In genomic region chr9:114978281-114979111, GRCm38 (mm10) we compare ENCODE assay signal across 8 mouse cellular contexts. TPM values are rescaled to one million over a fixed set of nuclear protein-coding genes. Genes with fewer than 3 reads are reported as not detected.
DNase-seq lines count a peak whose midpoint lies in the region; ATAC-seq and TF ChIP-seq lines count a peak whose summit lies in the region.

Gene Osbpl10 (plus strand): TSS chr9:114978569.

- 1% methylated on average over 31 of the region's 86 CpGs for WGBS in forebrain, embryonic 13.5 days
- 1% methylated on average over 48 of the region's 86 CpGs for WGBS in heart, embryonic 16.5 days
- WGBS in liver, embryonic 13.5 days (ENCODE audit: insufficient replicate concordance) = 1% methylated on average over 51 of the region's 86 CpGs
- 0% methylated on average over 59 of the region's 86 CpGs for WGBS in neural tube, embryonic 12.5 days
- WGBS in thymus, adult 2 months = 1% methylated on average over 75 of the region's 86 CpGs

- ATAC-seq in forebrain, embryonic 13.5 days = peak; percentile 87
- ATAC-seq in heart, embryonic 16.5 days (replicated peaks; ENCODE audit: extremely low read depth, insufficient read depth, low FRiP score) = peak; percentile 78
- peak; percentile 36; the same call in 1 of the 2 replicates for ATAC-seq in liver, embryonic 13.5 days (ENCODE audit: low read depth)
- peak; percentile 88 for ATAC-seq in neural tube, embryonic 12.5 days (ENCODE audit: low FRiP score, low read depth)

- no peaks in the 10 kb centered on the region for H3K4me1 ChIP-seq in brown adipose tissue, adult 24 weeks (ENCODE audit: control insufficient read depth, insufficient read depth, insufficient read length, low read length)
- peaks cover 17% of the 10 kb centered on the region for H3K4me1 ChIP-seq in forebrain, embryonic 13.5 days
- H3K4me1 ChIP-seq in heart, embryonic 16.5 days (ENCODE audit: control insufficient read depth, insufficient read depth, low read length) = peaks cover 9% of the 10 kb centered on the region
- H3K4me1 ChIP-seq in liver, embryonic 13.5 days (replicated peaks) = peaks cover 5% of the 10 kb centered on the region
- peaks cover 15% of the 10 kb centered on the region for H3K4me1 ChIP-seq in neural tube, embryonic 12.5 days
- H3K4me1 ChIP-seq in thymus, adult 2 months (replicated peaks; ENCODE audit: control insufficient read depth, insufficient read depth, low read length) = no peaks in the 10 kb centered on the region; the same call in 1 of the 2 replicates

- H3K9ac ChIP-seq in forebrain, embryonic 13.5 days = peak within 1 kb of the TSS; percentile 85
- peak within 1 kb of the TSS; percentile 82 for H3K9ac ChIP-seq in heart, embryonic 16.5 days (ENCODE audit: low read length)
- peak within 1 kb of the TSS; percentile 39; the same call in 1 of the 2 replicates for H3K9ac ChIP-seq in liver, embryonic 13.5 days
- H3K9ac ChIP-seq in neural tube, embryonic 12.5 days = peak within 1 kb of the TSS; percentile 80

- no peak within 1 kb of the TSS for H3K27ac ChIP-seq in brown adipose tissue, adult 24 weeks (replicated peaks; ENCODE audit: low read depth, low read length)
- H3K27ac ChIP-seq in forebrain, embryonic 13.5 days = peak within 1 kb of the TSS; percentile 79
- peak within 1 kb of the TSS; percentile 76 for H3K27ac ChIP-seq in heart, embryonic 16.5 days (ENCODE audit: low read length)
- no peak within 1 kb of the TSS for H3K27ac ChIP-seq in liver, embryonic 13.5 days
- peak within 1 kb of the TSS; percentile 70 for H3K27ac ChIP-seq in neural tube, embryonic 12.5 days
- H3K27ac ChIP-seq in thymus, adult 2 months (ENCODE audit: control insufficient read depth, insufficient read depth, low read length) = no peak within 1 kb of the TSS

- peak; percentile 39 to 44 for DNase-seq in B cell, adult 2 months
- DNase-seq in kidney, postnatal 25 days = peak; percentile 94
- no peak for DNase-seq in liver, embryonic 13.5 days
- peak; percentile 11 for DNase-seq in thymus, adult 2 months

- H3K27me3 ChIP-seq in forebrain, embryonic 13.5 days = peaks cover 26% of the 10 kb centered on the region
- H3K27me3 ChIP-seq in heart, embryonic 16.5 days (ENCODE audit: control insufficient read depth, insufficient read depth, low read length) = peaks cover 9% of the 10 kb centered on the region
- H3K27me3 ChIP-seq in liver, embryonic 13.5 days = peaks cover 56% of the 10 kb centered on the region
- peaks cover 15% of the 10 kb centered on the region for H3K27me3 ChIP-seq in neural tube, embryonic 12.5 days (replicated peaks)
- H3K27me3 ChIP-seq in thymus, adult 2 months (ENCODE audit: control insufficient read depth, insufficient read depth, low read length) = peaks cover 15% of the 10 kb centered on the region; the same call in 1 of the 2 replicates

- H3K4me2 ChIP-seq in forebrain, embryonic 13.5 days = peak within 1 kb of the TSS; percentile 72
- peak within 1 kb of the TSS; percentile 75 for H3K4me2 ChIP-seq in heart, embryonic 16.5 days (ENCODE audit: low read depth, low read length)
- peak within 1 kb of the TSS; percentile 68 for H3K4me2 ChIP-seq in liver, embryonic 13.5 days
- H3K4me2 ChIP-seq in neural tube, embryonic 12.5 days (replicated peaks) = peak within 1 kb of the TSS; percentile 86

- no peaks in the 10 kb centered on the region for H3K9me3 ChIP-seq in forebrain, embryonic 13.5 days (replicated peaks)
- no peaks in the 10 kb centered on the region for H3K9me3 ChIP-seq in heart, embryonic 16.5 days (replicated peaks; ENCODE audit: control insufficient read depth, low read length)
- H3K9me3 ChIP-seq in liver, embryonic 13.5 days (replicated peaks) = no peaks in the 10 kb centered on the region
- H3K9me3 ChIP-seq in neural tube, embryonic 12.5 days = no peaks in the 10 kb centered on the region

- H3K36me3 ChIP-seq in forebrain, embryonic 13.5 days (ENCODE audit: poor library complexity, severe bottlenecking) = no peaks in the 10 kb centered on the region
- no peaks in the 10 kb centered on the region for H3K36me3 ChIP-seq in heart, embryonic 16.5 days (ENCODE audit: control insufficient read depth, insufficient read depth)
- H3K36me3 ChIP-seq in liver, embryonic 13.5 days = no peaks in the 10 kb centered on the region
- H3K36me3 ChIP-seq in neural tube, embryonic 12.5 days = no peaks in the 10 kb centered on the region
- H3K36me3 ChIP-seq in thymus, adult 2 months (ENCODE audit: control insufficient read depth, insufficient read depth, low read length) = no peaks in the 10 kb centered on the region

- TF ChIP-seq POLR2A in thymus, adult 2 months (IDR thresholded peaks at IDR 0.05; ENCODE audit: control insufficient read depth, extremely low read depth, insufficient read depth, low read length, poor library complexity) = no peak

- H3K4me3 ChIP-seq in brown adipose tissue, adult 24 weeks (ENCODE audit: insufficient read depth, low read depth, low read length) = peak within 1 kb of the TSS; percentile 58
- H3K4me3 ChIP-seq in forebrain, embryonic 13.5 days = peak within 1 kb of the TSS; percentile 71
- H3K4me3 ChIP-seq in heart, embryonic 16.5 days (ENCODE audit: low read length) = peak within 1 kb of the TSS; percentile 73
- peak within 1 kb of the TSS; percentile 57 for H3K4me3 ChIP-seq in liver, embryonic 13.5 days (replicated peaks)
- peak within 1 kb of the TSS; percentile 76 for H3K4me3 ChIP-seq in neural tube, embryonic 12.5 days
- peak within 1 kb of the TSS; percentile 18 for H3K4me3 ChIP-seq in thymus, adult 2 months (ENCODE audit: control insufficient read depth, insufficient read depth, low read length)

- TF ChIP-seq CTCF in thymus, adult 2 months (IDR thresholded peaks at IDR 0.05; ENCODE audit: borderline replicate concordance, control insufficient read depth, extremely low read depth, insufficient read depth, low read length, poor library complexity) = no peak

RNA-seq across cellular contexts. Expression of gene Osbpl10, which starts in this region (rescaled TPM):
- polyA plus RNA-seq in brown adipose tissue, adult 24 weeks (2012; ENCODE audit: insufficient read depth, insufficient read length, missing spikeins) = not detected in 2 replicates
- 0.92 and 1.3 TPM in 2 replicates for polyA plus RNA-seq in forebrain, embryonic 13.5 days (2015; fragmentation: Nextera tagmentation; extraction: Ambion mirVana)
- polyA plus RNA-seq in heart, embryonic 16.5 days (2015; fragmentation: Nextera tagmentation; extraction: Ambion mirVana) = 3.5 and 5.1 TPM in 2 replicates
- 0.23 and 0.32 TPM in 2 replicates for polyA plus RNA-seq in liver, embryonic 13.5 days (2015; fragmentation: Nextera tagmentation; extraction: Ambion mirVana)
- 3.2 and 3.5 TPM in 2 replicates for polyA plus RNA-seq in neural tube, embryonic 12.5 days (2016; fragmentation: Nextera tagmentation; extraction: Ambion mirVana)
- 10.3 and 11.4 TPM in 2 replicates for polyA plus RNA-seq in thymus, adult 2 months (2012; rRNA removed)

Comparison
In these comparisons a context has a peak if more than half of its experiments do, and no peak if none do; other contexts are left out.
1. Peak in ATAC-seq, H3K4me3 ChIP-seq, H3K9ac ChIP-seq and H3K4me2 ChIP-seq in liver, embryonic 13.5 days; RNA of the gene not detected or under 1 TPM.
2. H3K27ac ChIP-seq: peak in forebrain, embryonic 13.5 days (single experiment), heart, embryonic 16.5 days (single experiment) and neural tube, embryonic 12.5 days (single experiment); none in brown adipose tissue, adult 24 weeks (single experiment), liver, embryonic 13.5 days (single experiment) and thymus, adult 2 months (single experiment).
3. H3K4me3 ChIP-seq: peak in every context shown above with its lines; median percentile 76 in neural tube, embryonic 12.5 days; 73 in heart, embryonic 16.5 days; 71 in forebrain, embryonic 13.5 days; 58 in brown adipose tissue, adult 24 weeks; 57 in liver, embryonic 13.5 days; 18 in thymus, adult 2 months.
4. ATAC-seq: peak in every context shown above with its lines; median percentile 88 in neural tube, embryonic 12.5 days; 87 in forebrain, embryonic 13.5 days; 78 in heart, embryonic 16.5 days; 36 in liver, embryonic 13.5 days.
5. Peak in every context shown above with its lines, with median percentiles within 50 percentile points of each other: H3K4me2 ChIP-seq and H3K9ac ChIP-seq.